Mouse (Mus musculus) heart, postnatal 14 days (tissue): ENCODE results near the gene Spint1. TPM values are rescaled to one million over a fixed set of nuclear protein-coding genes. Genes with fewer than 3 reads are reported as not detected.

Source experiments
- DNase-seq, 2 experiments: peaks; one replicate each; pipeline ENCODE4 v3.0.0; 2021 to 2022
- intact Hi-C: fragments of 180-260 bp; cut with DNase I; formaldehyde crosslinking; loops from one replicate; pipeline ENCODE4 v1.15.1; 2025
- total RNA-seq, 2 experiments: library from RNA; stranded (reverse); gene quantifications; 2 replicates each; pipeline ENCODE4 v1.2.3; 2021

The Spint1 gene
- total RNA-seq, 2 experiments from 2014 or later: 0.17 to 0.26 TPM

DNA sequence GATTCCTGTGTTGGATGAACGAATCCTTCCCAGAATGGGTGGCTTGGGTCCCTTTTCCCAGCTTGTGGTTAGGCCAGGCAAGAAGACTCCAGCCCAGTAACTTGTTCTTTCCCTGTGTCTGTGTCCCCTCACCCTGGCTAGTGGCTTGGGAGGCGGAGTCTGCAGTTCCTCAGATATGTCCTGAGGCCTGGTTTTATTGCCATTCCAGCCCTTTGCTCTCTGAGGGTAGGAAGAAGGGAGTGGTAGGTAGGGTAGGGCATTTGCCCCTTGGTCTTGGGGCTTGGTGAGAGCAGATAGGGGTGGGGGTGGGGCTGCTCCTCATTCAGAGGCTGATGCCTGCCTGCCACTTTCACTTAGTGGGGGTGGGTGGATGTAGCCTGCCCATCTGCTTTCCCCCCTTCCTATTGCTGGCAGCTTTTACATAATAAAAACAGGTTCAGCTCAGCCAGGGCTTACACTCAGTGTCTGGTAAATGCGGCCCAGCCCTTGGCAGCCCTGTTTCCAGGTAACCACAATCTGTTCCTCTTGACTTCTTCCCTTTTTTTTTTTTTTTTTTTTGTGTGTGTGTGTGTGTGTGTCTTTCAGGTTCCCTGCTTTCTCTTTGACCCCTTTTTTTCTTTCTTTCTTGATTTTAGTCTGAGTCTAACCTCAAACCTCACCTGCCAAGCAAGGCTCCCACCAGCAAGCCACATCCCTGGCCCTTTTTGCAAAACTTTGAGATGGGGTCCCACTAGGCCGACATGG, 3.1 kb downstream of the Spint1 start:
- intact Hi-C loops: no loop called here
- DNase-seq: no peak

DNA sequence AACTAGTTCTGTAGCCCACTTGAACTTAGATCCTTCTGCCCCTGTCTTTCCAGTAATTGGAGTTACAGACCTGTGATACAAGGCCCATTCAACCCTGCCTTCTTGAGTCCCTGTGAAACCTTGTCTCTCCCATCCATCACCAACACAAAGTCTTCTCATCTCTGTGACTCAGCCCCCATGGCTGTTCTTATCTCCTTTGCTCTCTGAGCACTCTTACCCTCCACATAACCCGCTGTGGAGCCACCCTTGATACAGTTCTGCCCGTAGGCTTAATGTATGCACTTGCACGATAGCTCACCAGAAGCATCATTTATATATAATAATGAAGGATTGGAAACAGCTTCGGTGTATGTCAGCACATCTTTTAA, 3.6 kb downstream of the Spint1 start:
- intact Hi-C loops: no loop called here
- no peak for DNase-seq

- DNase-seq: no peak
- intact Hi-C loops: no loop called here
Measured at GRCm38 (mm10) chr2:119242548-119242947, 5.4 kb downstream of the Spint1 start.

- DNase-seq: no peak
- intact Hi-C loops: no loop called here
Measured at GRCm38 (mm10) chr2:119245246-119245645, 8.1 kb downstream of the Spint1 start.

DNA sequence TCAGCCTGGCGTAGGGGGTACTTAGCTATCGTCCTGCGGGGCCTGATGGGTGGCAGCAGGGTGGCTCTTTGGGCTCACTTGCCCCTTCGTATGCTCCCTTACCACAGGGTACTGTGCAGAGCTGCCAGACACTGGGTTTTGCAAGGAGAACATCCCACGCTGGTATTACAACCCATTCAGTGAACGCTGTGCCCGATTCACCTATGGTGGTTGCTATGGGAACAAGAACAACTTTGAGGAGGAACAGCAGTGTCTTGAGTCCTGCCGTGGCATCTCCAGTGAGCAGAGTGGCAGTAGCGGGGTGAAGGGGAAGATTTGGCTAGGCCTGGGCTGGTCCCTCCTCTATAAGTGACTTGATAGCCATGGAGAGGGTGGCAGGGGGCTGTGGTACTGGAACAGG, 10.7 kb downstream of the Spint1 start:
- intact Hi-C loops: no loop called here
- no peak for DNase-seq

DNA sequence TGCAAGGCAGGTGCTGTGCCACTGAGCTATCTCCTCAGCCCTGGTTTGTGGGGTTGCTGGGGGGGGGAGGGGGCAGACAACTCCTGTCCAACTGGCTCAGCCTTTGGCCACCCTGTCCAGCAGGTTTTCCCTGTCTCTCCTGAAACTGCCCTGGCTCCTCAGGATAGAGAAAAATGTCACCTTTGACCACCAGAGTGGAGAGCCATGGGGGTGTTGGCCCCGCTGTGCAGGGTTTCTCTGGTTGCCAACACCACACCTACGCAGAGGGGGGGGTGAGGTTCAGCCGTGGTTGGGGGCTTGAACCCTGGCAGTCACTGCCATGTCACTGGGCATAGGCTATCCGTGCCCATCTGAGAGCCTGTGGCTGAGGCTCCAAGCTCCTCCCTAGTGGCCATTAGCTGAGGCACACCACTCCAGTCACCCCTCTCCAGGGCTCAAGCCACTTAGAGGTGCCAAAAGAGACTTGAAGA, 12.5 kb downstream of the Spint1 start:
- no peak for DNase-seq
- intact Hi-C loops: loop anchor here (1.0 kb wide), 1 partner anchor 188 kb away; no protein-coding TSS in a partner anchor

DNA sequence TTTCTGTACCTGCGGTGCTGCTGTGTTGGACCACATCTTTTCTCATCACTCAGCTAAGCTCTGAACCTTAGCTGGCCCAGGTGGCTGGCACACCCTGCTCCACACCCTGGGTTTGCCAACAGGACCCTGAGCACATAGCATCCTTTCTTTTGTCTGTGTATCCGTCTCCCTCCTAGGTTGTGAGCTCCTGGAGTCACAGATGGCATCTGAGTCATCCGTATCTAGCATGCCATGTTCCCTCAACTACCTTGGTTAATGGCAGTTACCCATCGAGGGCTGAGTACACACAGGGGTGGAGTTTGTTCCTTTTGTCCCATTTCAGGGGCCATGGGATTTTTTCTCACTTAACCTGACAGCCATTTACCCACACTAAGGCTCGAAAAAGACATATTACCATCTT, 13.2 kb downstream of the Spint1 start:
- DNase-seq: no peak
- intact Hi-C loops: loop anchor here (1.0 kb wide), 1 partner anchor 187 kb away; no protein-coding TSS in a partner anchor

DNA sequence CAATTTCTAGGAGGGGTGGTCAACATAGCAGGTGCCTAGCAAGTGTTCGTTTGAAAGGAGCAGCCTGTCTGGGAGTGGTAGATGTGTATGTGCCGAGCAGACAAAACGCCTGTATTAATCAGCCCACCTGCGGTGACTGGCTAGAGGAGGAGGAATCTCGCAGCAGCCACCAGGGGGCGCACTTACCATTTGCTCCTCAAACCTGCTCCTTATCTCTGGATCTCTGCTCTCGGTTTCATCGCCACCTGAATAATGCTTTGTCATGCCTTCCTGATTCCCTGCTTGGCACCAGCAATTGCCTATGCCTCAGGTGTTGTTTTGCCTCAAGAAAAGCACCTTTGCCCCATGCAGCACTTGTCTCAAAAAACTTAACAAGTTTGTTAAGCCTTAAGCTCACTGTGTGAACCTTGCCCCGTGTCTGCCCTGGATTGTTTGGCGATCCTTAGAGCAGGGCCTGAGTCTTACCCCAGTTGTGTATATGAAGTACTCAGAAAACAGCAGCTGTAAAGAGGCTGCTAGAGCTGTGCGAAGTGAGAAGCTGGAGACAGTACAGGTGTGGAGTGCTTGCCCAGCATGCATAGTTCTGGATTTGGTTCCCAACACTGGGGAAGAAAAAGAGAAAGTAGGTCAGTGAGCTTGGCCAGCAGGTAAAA, 13.8 kb downstream of the Spint1 start:
- intact Hi-C loops: loop anchor here (1.0 kb wide), 2 partner anchors 37 to 186 kb away; partner anchors contain the start of gene Vps18
- DNase-seq: peak; percentile 84 to 91

GRCm38 (mm10) chr2:119254976-119255375, 17.8 kb downstream of the Spint1 start:
- intact Hi-C loops: no loop called here
- no peak for DNase-seq

DNA sequence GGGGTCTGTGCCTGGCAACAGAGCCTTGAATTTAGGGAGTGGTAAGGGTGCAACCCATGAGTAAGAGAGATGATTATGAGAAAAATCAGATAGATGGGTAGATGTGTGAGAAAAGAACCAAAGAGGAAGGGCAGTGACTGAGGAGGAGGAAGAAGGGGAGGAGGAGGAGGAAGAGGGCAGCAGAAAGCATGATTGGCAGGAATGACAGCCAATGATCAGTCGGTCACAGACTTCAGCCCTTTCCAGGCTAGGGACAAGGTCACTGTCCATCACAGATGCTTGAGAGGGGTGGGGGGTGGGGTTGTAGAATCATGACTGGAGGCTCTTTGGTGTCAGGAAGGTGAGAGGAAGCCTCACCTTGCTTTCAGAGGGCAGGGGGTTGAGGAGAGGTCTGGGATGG, 23.4 kb downstream of the Spint1 start:
- DNase-seq: no peak
- intact Hi-C loops: no loop called here

DNA sequence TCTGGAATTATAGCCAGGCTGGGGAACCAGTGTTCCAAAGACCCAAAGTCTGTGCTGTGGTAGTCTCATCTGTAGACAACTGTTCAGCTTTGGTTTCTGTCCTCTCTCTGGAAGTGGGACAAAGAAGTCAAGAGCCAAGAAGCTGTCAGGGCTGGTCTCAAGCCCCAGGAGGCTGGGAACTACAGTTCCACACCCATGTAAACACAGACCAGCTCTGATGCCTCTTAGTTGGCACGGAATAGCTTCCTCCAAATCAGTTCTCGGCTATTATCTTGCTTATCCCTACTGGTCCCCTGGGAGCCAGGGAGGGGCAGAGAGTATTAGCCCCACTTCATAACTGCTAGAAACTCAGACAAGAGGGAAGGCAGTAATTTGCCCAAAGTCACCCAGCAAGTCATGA, 24.2 kb downstream of the Spint1 start:
- DNase-seq: peak in 1 of 2 experiments; percentile 23
- intact Hi-C loops: no loop called here

DNA sequence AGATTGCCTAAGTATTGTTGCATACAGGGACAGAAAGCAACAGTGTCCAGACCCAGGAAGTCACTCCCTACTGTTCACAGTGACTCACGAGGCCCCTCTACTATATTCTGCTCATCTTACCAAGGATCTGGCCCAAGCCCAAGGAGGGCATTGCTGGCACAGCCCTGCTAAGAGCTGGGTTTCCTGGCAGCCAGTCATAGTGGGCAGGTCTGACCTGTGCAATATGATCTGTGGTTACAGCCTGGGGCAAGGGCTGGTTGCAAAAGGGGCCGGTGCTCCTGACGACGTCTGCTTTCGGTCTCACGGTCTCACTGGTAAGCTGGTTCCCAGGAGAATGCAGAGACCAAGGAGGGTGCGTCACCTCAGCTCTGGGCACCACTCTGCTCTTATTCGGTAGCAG, 25.8 kb downstream of the Spint1 start:
- intact Hi-C loops: no loop called here
- peak; percentile 33 to 54 for DNase-seq

- intact Hi-C loops: no loop called here
- no peak for DNase-seq
Measured at GRCm38 (mm10) chr2:119263813-119264212, 26.7 kb downstream of the Spint1 start.

GRCm38 (mm10) chr2:119270286-119270642, 33.1 kb downstream of the Spint1 start:
- DNase-seq: no peak
- intact Hi-C loops: no loop called here

DNA sequence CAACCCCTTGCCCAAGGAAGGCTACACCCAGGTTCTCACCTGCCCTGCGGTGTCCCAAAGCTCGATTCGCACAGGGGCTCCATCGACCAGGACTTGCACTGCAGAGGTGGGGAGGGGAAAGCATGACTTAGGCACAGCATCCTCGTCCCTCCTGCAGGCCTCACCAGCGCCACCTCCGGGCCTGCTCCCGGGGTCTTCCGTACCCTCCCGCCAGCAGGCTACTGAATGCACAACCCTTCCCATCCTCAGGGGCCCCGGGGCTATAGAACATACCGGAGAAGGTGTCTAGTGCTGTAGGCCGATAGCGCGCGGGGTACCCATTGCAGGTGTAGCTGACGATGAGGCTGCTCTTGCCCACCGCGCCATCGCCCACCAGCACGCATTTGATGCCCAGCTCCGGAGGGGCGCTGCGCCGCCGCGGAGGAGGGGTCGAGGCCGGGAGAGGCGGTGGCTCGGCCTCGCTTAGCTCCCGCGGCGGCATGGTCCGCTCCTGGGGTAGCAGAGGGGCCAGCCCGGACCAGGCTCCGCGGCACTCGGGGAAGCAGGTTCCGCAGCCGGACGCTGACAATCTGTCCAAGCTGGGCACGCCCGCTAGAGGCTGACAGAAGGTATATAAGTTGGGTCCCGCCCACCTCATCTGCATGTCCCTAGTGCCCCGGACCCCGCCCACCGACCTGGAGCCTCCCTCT, 33.6 kb downstream of the Spint1 start, which contains the start of gene Rhov:
TSS of gene Rhov (minus strand) at position 630 of the 689 bp plus-strand sequence.
- intact Hi-C loops: no loop called here
- DNase-seq: peak; percentile 34 to 38

DNA sequence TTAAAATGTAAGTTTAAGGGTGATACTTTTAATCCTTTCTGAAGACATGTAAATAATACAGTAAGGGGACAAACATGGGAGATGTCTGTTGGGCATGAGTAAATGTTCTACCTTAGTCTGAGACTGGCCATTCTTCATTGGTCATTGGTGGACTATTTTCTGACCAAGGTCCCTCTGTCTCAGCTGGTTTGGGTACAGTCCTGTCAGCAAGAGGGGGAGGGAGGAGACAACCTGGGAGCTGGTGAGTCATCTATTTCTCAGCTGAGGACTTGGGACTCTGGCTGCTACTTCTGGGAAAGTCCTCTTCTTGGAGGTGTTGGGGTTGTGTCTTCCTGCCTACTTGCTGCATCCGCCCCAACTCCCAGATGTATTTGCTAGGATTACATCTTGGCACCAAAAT, 37.0 kb downstream of the Spint1 start:
- intact Hi-C loops: no loop called here
- no peak for DNase-seq

DNA sequence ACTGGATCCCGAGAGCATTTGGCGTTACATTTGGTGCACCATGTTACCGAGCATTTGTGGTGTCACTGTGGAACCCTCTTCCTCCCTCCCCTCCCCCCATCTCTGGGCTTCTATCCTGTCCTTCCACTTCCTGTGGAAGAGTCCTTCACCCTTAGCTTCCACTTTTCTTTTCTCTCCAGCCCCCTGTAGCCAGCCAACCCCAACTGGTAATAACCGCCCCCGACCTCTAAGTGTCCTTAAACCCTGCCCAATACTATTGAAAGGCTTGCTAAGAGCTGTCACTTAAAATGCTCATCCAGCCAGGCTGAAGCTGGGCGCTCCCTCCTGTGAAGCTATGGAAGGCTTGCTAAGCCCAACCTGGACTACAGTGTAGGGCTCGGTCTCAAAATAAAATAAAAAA, 39.8 kb downstream of the Spint1 start:
- DNase-seq: no peak
- intact Hi-C loops: no loop called here

DNA sequence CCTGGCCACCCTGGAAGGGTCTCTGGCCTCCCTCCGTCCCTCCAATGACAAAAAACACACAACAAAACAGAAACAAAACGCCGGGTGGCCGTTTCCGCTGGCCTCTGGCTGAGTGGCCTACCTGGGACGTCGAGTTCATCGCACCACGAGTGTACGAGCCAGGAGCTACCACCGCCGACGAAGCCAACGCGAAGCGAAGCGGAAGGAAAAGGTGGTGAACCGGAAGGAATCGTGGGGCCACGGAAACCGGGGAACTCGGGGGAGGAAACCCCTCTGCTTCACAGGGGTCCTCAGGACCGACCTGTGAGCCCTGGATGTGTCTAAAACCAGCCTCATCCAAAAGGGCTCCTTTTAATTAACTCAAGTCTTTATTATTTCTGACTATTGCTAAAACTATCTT, 40.6 kb downstream of the Spint1 start:
- no peak for DNase-seq
- intact Hi-C loops: no loop called here

GRCm38 (mm10) chr2:119281899-119282565, 44.9 kb downstream of the Spint1 start:
- intact Hi-C loops: no loop called here
- DNase-seq: no peak

GRCm38 (mm10) chr2:119287372-119287771, 50.2 kb downstream of the Spint1 start:
- intact Hi-C loops: loop anchor here (5.0 kb wide), 1 partner anchor 250 kb away; no protein-coding TSS in a partner anchor

More at GRCm38 (mm10) chr2:119287372-119287771, 50.2 kb downstream of the Spint1 start:
- DNase-seq: no peak
